Mouse (Mus musculus): ENCODE results near the gene Hfe2. TPM values are rescaled to one million over a fixed set of nuclear protein-coding genes. Genes with fewer than 3 reads are reported as not detected.

Gene Hfe2
- total RNA-seq (2023): not detected

GRCm38 (mm10) chr3:96524914-96525313 is at the start of gene Hfe2:
TSS of gene Hfe2 (plus strand) at chr3:96525172.

GRCm38 (mm10) chr3:96557694-96558093 is 32.7 kb downstream of the Hfe2 start, which contains the start of gene Txnip:
TSS of gene Txnip (plus strand) at chr3:96557957.

GRCm38 (mm10) chr3:96576690-96577541 is 51.9 kb downstream of the Hfe2 start, which contains the start of gene Gm16253:
TSS of gene Gm16253 (plus strand) at chr3:96576984.

Other genes with a start within 250 kb of the Hfe2 start
- 0.38 TPM for gene Fcgr1, start 231.2 kb upstream of the Hfe2 start, total RNA-seq (2023)
- not detected for gene BC107364, start 72.9 kb upstream of the Hfe2 start, total RNA-seq (2023)
- gene Txnip, start 32.8 kb downstream of the Hfe2 start, total RNA-seq (2023): 652 TPM
- gene Gm16253, start 51.8 kb downstream of the Hfe2 start, total RNA-seq (2023): not detected
- 33.5 TPM for gene Polr3gl, start 69.0 kb downstream of the Hfe2 start, total RNA-seq (2023)
- not detected for gene Ankrd34a, start 71.5 kb downstream of the Hfe2 start, total RNA-seq (2023)
- 0.44 TPM for gene Lix1l, start 76.0 kb downstream of the Hfe2 start, total RNA-seq (2023)
- gene Rbm8a, start 104.8 kb downstream of the Hfe2 start, total RNA-seq (2023): 83.5 TPM
- 29.4 TPM for gene Pex11b, start 110.2 kb downstream of the Hfe2 start, total RNA-seq (2023)
- 0.21 TPM for gene Gm42957, start 110.3 kb downstream of the Hfe2 start, total RNA-seq (2023)
- gene Itga10, start 120.4 kb downstream of the Hfe2 start, total RNA-seq (2023): 3.3 TPM
- gene Ankrd35, start 145.0 kb downstream of the Hfe2 start, total RNA-seq (2023): not detected
- gene Pias3, start 171.2 kb downstream of the Hfe2 start, total RNA-seq (2023): 14.2 TPM
- 0.97 TPM for gene Nudt17, start 183.4 kb downstream of the Hfe2 start, total RNA-seq (2023)
- 58.2 TPM for gene Polr3c, start 202.5 kb downstream of the Hfe2 start, total RNA-seq (2023)
- gene Rnf115, start 202.5 kb downstream of the Hfe2 start, total RNA-seq (2023): 48.9 TPM